Mouse (Mus musculus) layer of hippocampus, adult 9-10 months (tissue): ENCODE data around the gene Stag1.
"Not testable (repeated sequence)": the region's sequence is repeated elsewhere in the genome, so short reads cannot be mapped to it uniquely, and the experiment has no call there.

Source experiments
- DNase-seq: peaks from one replicate; pipeline ENCODE4 v3.0.0; 2022; ENCODE audit warnings: low spot score

The Stag1 gene

DNA sequence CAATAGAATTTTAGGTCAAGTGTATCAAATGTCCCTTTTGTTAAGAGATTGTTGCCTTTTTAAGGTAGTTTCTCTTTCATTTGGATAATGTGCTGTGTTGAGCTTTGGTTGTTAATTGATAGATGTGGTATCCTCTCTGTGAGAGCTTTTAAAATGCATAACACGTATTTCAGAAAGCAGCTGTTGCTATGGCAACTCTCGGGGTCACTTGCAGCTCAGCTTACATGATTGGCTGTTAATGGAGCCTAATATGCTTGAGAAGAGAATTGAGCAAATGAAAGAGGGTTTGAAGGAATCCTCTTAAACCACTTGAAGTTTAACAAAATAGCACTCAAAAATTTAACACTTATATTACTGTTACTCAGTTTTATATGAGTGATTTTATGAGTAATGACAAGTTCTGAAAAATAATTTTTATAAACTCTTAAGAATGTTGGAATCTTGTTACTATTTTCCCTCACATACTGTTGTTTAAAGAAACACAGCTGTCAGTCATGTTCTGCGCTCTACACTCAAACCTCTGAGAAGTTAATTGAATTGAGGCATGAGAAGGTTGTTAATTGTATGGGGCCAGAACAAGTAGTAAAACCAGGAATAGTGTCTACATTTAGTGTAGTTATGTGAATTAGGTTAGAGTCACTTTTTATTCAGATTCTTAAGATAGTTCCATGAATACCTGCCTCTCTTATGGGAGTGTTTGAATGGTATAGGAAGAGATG is 88.3 kb downstream of the Stag1 start:
- peak; percentile 55 for DNase-seq

DNA sequence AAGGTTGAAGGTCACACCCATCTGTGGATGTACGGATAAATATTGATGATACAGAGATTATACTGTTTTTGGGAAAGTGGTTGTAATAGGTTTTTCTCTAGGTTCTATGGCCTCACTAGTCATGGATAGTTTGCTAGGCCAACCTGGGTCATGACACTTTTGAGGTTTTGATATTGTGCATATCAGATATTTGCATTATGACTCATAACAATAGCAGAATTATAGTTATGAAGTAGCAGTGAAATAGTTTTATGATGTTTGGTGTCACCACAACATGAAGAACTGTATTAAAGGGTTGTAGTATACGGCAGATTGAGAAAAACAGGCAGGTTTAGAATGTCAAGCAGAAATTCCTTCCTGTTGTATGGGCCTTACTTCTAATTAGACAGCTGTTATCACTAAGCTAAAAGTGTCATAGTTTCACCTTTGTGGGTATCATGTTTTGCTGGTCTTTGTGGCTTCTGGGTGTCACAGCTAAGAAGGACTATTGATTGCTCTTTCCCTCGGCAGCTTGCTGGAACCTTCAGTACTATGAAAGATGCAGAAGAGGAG is 92.2 kb downstream of the Stag1 start:
- DNase-seq = no peak

DNA sequence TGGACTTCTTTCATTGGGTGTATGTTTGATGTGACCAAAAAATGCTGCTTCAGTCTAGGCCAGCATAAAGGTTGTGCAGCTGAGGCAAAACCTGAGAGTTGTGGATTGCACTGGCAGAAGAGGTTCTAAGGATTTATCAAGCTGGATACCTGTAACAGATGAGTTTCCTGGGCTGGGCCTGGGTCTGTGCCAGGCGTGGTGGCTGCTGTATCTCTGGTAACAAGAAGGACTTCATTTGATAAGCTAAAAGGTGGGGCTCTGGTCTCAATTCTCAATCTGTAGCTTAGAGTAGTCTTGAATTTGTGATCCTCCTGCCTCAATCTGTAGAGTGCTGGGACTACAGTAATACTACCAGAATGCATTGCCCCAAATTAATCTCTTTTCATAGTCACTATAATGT is 94.6 kb downstream of the Stag1 start:
- DNase-seq = no peak

DNA sequence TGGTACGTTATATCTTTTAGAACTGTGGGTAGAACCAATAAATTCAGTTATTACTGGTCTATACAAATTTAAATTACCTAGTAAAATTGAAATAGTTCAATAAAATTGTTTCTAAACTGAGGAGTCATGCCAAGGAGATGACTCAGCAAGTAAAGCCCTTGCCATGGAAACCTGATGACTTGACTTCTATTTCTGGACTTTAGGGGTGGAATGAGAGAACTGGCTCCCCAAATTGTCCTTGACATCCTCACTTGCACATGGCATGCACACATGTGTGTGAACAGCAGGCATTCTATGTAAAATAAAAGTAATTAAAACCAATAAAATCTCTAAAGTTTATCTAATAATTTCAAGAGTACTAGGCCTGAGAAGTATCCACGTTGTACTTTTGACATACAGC is 98.9 kb downstream of the Stag1 start:
- DNase-seq = no peak

DNA sequence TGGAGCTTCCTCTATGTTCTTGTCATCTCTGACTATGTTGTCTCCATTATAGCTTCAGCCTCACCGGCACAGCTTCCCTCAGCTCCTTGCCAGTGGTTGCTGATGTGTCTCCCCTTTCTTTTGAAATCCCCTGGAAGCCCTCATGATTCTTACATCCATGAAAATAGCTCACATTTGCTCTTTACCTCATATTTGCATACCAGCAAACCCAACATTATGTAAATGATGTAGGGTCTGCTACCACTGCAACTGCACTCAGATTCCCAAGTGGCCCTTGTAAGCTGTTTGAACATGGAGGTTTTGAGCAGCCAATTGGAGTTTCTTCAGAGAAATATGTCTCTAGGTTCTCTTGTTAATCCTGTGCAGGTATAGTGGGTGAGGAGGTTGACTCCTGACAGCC is 110.0 kb downstream of the Stag1 start:
- no peak for DNase-seq

DNA sequence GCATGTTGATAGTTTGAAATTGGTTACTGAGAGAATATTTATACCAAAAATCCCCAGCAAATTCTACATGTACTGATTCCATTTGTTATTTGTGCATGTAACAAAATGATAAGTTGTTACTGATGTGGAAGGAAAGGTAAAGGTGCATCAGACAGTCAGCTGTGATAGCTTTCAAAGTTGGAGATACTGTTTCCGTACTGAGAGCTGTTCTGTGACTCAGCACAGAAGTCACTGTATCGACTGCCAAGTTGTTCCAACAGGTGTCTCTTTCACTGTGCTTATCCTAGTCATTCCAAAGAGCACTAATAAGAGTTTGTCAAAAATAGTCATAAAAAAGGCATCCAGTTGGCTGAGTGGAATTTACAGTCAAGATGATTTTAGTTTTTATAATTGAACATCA is 114.1 kb downstream of the Stag1 start:
- DNase-seq = peak; percentile 17

DNA sequence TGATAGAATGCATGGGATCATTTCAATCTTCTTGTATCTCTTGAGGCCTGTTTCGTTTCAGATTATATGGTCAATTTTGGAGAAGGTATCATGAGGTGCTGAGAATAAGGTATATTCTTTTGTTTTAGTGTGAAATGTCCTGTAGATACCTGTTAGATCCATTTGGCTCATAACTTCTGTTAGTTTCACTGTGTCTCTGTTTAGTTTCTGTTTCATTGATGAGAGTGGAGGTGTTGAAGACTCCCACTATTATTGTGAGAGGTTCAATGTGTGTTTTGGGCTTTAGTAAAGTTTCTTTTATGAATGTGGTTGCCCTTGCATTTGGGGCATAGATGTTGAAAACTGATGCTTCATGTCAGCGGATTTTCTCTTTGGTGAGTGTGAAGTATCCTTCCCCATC is 127.2 kb downstream of the Stag1 start:
- DNase-seq = not testable (repeated sequence)

DNA sequence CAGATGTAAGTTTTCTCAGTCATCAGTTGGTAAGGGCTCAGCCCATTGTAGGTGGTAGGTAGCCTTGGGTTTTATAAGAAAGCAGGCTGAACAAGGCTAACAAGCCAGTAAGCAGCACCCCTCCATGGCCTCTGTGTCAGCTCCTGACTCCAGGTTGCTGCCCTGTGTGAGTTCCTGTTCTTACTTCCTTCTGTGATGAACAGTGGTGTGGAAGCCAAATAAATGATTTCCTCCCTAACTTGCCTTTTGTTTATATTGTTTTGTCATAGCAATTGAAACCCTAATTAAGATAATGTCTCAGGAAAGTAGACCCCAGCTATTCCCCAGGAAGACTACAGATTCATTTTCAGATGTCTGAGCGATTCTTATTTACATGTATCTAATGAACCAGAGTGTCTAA is 134.2 kb downstream of the Stag1 start:
- no peak for DNase-seq

DNA sequence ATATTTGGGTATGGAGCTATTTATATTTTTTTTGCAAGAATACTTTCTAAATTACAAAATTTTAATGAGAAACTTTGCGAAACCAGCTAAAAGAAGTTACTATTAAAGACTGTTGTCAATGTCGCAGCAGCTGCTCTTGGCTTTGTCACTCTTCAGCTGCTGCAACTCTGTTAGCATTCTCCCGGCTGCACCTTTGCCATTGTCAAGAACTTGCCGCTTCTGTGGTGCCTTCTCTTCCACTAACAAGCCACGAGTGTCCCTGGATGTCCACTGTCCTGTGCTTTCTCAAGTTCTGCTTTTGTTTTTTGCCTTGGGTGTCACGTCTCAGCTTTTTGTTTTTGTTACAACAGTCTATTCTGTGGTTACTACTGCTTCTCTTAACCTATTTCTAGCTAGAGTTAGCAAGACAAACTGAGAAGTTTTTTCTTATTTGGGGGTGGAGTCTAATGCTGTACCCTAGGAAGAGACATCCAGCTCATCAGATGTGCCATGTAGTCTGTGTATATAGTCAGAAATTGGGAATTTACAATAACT is 136.4 kb downstream of the Stag1 start:
- DNase-seq = no peak

DNA sequence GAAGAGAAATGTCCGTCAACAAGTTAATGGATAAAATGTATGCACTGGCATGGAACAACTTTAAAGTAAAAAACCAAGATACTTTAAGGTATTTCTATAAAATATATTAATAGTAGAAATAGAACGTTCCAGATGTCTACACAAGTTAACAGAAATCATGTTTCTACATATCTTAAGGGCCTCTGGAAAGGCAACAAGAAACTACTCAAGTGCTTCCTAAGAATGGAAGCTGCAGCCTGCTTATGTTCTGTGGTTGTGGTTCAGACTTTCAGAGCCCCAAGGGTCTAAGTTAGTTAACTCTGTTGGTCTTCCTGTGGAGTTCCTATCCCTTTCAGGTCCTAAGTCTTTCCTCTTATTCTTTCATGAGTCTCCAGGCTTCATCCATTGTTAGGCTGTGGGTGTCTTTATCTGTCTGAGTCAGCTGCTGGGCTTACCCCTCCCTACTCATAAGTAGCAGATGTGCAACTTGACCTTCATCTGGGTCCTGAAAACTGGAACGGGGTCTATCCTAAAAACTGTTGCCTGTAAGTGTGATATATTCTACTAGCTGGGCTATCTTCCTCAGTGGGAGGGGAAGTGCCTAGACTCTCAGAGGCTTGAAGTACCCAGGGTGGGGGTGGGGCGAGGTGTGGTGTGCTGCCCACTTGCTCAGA is 138.5 kb downstream of the Stag1 start:
- DNase-seq = no peak

DNA sequence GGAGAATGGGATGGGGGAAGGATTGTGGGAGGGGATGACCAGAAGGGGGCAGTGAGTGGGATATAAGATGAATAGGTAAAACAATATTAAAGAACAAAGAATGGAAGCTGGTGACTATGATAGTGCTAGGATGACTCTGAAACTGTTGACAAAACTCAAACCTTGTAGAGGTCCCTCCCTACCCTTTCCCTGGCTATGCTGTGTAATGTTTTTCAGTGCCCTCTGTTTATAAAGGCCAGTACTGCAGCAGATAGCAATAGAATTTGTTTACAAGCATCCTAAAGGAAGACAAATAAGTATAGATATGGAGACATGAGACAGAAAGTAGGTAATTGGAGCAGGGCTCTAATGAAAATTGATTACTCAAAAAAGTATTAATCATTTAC is 139.0 kb downstream of the Stag1 start:
- DNase-seq = no peak

DNA sequence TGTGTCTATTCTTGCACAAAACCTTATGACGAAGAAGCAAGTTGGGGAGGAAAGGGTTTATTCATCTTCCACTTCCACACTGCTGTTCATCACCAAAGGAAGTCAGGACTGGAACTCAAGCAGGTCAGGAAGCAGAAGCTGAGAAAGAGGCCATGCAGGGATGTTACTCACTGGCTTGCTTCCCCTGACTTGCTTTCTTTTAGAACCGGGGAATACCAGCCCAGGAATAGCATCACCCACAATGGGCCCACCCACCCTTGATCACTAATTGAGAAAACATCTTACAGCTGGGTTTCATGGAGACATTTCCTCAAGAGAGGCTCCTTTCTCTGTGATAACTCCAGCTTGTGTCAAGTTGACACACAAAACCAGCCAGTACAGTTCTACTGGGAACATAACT is 179.6 kb downstream of the Stag1 start:
- not testable (repeated sequence) for DNase-seq

DNA sequence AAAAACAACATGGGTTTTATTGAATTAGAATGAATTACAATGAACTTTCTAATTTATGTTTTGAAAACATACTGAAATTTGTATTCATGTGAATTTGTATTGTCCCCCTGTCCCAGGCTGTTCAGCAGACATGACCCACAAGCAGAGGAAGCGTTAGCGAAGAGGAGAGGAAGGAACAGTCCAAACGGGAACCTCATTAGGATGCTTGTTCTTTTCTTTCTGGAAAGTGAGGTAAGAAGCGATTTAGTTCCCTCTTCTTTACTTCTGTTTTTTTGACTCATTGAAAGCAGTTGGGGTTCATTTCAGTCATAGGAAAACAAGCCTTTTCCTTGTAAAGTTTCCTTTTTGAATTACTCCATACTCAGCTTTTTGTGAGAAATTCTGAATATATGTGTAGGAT is 268.4 kb downstream of the Stag1 start:
- DNase-seq = no peak

DNA sequence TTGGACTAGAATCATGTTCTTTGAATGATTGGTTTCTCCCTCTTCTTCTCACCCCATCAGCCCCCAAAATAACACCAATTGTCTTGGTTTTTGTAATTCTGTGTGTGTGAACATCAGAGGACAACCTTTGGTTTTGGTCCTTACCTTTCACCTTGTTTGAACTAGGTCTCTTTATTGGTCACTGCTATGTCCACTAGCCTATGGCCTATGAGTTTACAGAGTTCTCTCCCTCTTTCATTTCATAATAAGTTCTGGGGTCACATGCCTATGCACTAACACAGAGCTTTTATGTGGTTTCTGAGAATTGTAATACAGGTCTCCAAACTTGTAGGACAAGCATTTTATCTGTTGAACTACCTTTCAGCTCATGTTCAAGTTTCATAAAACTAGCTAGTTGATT is 272.0 kb downstream of the Stag1 start:
- no peak for DNase-seq

DNA sequence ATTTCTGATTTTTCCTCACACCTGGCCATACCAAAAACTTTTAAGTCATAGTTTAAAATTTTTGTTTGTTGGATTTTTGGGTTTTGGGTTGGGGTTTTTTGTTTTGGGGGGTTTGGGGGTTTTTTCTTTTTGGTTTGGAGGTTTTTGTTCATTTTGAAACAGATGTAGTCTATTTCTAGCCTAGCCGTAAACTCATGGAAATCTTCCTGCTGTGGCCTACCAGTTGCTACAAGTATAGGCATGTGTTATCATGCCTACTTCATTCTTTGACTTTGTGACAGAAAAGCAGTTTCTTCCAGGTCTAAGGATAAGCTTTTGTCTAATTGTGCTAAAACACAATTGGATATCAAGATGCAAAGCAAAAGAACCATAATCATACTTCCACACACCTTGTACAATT is 298.5 kb downstream of the Stag1 start:
- no peak for DNase-seq

DNA sequence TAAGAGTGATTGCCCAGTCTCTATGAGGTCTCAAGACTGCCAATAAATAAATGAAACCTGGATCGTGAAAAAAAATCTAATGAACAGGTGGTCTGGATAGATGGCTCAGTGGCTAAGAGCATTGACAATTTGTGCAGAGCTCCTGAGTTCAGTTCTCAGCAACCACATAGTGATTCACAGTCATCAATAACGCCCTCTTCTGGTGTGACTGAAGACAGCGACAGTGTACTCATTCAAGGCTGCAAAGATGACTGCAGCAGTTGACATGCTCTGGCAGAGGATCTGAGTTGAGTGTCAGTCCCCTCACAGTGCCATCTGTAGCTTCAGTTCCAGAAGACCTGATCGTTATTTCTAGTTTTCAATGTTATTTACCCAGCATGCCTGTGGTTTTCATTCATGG is 300.4 kb downstream of the Stag1 start:
- no peak for DNase-seq

DNA sequence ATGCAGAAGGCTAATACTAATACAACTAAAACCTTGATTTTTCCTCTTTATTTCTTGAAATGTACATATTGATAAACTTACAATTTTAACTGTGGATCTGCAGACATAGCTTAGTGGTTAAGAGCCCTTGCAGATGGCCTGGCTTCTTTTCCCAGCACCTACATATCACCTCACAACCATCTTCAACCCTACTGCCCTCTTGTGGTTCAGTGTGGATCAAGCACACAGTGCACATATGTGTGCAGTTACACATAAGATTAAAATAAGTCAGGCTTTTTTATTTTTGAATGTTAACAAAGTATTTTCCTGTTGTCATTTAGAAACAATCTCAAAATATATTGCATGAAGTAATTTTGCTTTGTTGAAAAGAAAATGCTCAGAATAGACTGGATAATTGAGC is 312.8 kb downstream of the Stag1 start:
- DNase-seq = no peak

DNA sequence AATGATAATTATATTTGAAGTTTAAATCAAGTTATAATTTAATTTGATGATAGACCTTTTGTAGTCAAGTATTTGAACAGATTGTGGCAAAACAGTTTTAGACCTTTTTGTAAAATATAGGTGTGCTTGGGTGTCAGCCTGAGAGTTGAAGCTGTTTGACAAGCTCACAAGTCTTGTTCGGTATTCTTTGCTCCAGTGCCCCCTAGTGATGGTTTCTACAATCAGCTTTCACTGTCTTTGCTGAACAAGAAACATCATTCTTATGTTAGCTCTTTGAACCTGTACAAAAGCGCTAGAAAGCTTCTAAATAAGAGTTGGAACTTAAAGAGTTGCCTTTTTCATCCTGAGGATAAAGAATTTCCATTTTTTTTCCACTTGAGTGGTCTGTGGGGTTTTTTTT is 319.5 kb downstream of the Stag1 start:
- DNase-seq = peak; percentile 68

DNA sequence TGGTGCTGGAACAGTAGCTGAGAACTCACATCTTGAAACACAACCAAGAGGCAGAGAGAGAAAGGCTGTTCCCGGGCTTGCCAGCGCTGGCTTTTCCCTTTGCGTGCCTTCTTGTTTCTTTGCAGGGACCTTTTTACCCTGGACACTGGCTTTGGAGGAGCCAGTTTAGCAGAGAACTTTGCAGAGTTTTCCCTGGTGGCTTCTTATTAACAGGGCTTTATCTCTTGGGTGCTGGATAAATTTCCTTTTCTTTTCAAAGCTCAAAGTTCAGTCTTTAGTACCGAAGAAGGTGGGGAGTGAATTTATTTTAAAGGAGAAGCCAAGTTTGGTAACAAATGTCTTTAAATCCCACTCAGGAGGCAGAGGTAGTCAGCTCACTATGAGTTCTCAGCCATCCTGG is 329.0 kb downstream of the Stag1 start:
- no peak for DNase-seq

DNA sequence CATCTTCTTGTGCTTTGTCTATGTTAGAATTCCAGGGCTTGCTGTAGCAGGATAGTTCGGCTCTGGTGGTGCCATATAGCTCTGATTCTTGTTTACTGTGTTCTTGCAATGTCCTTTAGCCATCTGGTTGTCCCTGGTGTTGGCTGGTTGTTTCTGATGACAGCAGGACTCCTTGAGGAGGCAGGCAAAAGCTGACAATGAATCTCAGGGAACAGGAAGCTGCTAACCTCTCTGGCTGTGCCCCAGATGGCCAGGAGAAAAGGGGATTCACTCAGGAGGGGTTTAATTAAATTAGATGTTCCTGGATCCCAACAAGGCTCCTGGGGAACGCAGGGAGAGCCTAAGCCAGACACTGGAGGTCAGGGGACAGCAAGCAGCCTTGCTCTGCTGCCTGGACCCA is 344.4 kb downstream of the Stag1 start:
- no peak for DNase-seq

DNA sequence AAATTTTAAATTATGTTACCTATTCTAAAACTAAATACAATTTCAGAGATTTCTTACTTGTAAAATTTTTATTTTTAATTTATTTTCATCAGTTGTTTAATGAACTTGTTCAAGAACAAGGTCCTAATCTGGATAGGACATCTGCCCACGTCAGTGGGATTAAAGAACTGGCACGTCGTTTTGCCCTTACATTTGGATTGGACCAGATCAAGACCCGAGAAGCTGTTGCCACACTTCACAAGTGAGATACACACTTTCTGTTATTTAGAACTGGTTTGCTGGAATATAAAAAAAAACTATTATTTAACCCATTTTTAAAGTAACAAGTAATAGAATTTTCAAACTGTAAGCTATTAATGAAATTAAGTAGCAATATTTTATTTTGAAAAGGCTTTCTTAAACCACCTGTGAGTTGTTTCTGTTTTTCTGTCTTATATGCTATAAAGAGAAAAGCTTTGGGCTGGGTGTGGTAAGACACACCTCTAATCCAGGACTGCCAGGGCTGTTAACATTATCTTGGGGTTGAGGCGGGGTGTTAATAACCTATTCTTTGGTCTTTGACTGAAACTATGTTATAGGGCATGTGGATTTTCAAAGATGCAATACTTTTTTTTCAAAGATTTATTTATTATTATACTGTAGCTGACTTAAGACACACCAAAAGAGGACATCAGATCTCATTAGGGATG is 347.2 kb downstream of the Stag1 start:
- DNase-seq = no peak

DNA sequence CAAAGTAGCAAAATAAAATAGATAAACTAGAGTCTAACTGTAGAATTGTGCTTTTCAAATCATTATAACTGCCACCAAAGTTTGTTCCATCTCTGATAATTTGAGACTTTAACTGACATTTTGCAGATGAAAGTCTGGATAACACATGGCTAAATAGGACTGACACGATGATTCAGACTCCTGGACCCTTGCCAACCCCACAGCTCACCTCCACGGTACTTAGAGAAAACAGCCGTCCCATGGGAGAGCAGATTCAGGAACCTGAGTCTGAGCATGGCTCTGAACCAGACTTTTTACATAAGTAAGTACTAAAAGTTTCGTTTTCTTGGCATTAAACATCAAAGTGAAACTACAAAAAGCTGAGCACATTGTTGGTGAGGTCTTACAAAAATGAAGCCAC is 353.9 kb downstream of the Stag1 start:
- DNase-seq = no peak

DNA sequence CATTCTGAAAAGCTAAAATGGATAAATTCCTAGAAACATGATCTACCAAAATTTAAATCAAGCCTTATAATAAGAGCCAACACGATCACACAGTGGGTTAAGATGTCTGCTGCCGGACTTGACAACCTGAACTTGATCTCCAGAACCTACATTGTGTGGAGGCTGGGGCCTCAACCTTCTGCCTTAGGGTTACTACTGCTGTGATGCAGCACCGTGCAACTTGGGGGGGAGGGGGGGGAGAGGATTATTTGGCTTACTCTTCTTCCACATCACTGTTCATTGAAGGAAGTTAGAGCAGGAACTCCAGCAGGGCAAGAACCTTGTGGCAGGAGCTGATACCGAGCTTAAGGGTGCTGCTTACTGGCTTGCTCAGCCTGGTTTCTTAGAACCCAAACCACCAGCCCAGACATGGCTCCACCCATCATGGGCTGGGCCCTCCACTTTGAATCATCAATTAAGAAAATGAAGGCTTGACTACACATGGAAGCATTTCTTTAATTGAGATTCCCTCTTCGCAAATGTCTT is 365.4 kb downstream of the Stag1 start:
- DNase-seq = no peak
